Mouse (Mus musculus): ENCODE results near the gene Cybb.
"Not testable (repeated sequence)": the region's sequence is repeated elsewhere in the genome, so short reads cannot be mapped to it uniquely, and the experiment has no call there.

DNA sequence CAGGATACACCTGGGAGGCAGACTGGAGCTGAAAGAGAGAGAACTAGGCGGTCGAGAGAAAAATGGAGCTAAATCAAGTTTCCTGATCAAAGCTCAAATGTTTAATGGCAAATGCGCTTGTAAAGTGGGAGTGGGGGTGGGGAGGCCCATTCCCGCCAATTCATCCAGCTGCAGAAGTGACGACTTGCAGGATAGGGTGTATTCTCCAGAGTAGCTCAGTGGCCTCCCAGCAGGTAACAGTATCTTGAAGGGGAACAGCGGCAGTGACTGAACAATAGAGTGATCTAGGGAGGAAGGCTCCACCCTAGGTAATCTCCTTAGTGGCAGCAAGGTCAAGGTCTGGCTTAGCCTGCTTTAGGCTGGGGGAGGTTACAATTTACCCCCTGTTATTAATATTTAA lies 12.5 kb downstream of the Cybb start:
- TF ChIP-seq BHLHE40 (IDR thresholded peaks at IDR 0.05; ENCODE audit: low read depth, low read length); CTCF (conservative IDR thresholded peaks at IDR 0.05 in 1 of 2, IDR thresholded peaks at IDR 0.05 in 1 of 2; ENCODE audit: low read depth in 2 of 2, low read length in 2 of 2); ZNF384 (IDR thresholded peaks at IDR 0.05; ENCODE audit: low read depth, low read length); ZMIZ1 (IDR thresholded peaks at IDR 0.05; ENCODE audit: low read depth, low read length); MEF2A (IDR thresholded peaks at IDR 0.05; ENCODE audit: borderline replicate concordance, low read depth, low read length); USF2 (conservative IDR thresholded peaks at IDR 0.05; ENCODE audit: low read depth, low read length); E2F4 (IDR thresholded peaks at IDR 0.05; ENCODE audit: insufficient replicate concordance, low read depth, low read length); POLR2A (IDR thresholded peaks at IDR 0.05; ENCODE audit: low read depth, low read length); MYC (IDR thresholded peaks at IDR 0.05; ENCODE audit: low read depth, low read length): not testable (repeated sequence)

All from CH12.LX (cell line).